Mouse (Mus musculus): ENCODE measurements at regions not wholly inside any gene's neighbourhood (a gene's known extent, or its start where the extent isn't known, plus 50 kb on each side); places are given as distances from the start of the nearest gene placed in this dataset.

DNA sequence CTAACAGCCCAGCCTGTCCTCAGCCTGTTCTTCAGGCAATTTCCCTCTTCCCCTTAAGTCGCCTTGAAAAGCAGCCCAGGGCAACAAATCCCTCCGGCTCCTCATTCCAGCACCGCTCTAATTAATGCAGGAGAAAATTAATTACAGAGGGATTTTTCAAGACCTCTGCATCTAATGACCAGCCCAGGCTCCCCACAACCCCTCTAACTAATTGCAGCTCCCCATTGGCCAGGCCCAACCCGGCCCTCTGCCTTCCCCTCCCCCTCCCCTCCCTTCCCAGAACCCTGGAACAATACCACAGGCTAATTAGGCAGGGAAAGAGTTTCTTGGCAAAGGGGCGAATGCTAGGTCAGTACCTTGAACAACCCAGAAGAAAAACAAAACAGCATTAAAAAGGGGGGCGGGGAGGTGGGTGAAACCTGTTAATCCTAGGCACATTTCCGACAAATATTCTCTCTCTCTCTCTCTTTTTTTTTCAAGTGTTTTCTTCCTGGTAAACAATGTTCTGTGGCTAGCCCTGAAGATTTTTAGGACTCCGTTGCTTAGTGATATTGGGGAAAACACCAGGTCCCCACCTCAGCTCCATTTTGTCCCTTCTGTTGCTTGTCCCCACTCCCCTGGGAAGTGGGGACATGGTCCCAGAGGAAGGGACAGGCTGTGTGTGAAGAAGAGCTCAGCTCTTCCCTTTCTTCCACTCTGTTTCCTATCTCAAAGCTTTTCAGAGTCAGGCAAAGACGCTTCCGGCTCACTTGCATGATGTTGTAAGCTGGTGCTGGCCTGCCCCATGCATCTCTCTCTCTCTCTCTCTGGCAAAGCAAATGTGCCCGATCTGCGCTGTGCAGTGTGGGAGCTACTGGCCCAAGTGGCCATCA is 195.1 kb downstream of the Sox9 start:
- no peak overlapping the region for H3K4me2 ChIP-seq (ENCODE audit: insufficient read depth, low read depth, poor library complexity, severe bottlenecking)
- no peaks in the 10 kb centered on the region for H3K27me3 ChIP-seq (replicated peaks)
- H3K36me3 ChIP-seq (replicated peaks in 1 of 2; ENCODE audit: control insufficient read depth in 1 of 2, insufficient read depth in 1 of 2, low read length in 1 of 2): peaks cover 0 to 3% of the 10 kb centered on the region in 2 experiments
- in situ Hi-C loops (cut with MboI; ENCODE audit: low pct_ligation_motif_present, low pct_unique_long_range_greater_than_20kb, low sequenced_read_pairs): no loop called here
- H3K4me1 ChIP-seq (ENCODE audit: control insufficient read depth in 1 of 2, insufficient read depth in 2 of 2): no peaks in the 10 kb centered on the region
- DNase-seq (ENCODE audit: extremely low read depth): no peak
- no peaks in the 10 kb centered on the region for H3K79me2 ChIP-seq (replicated peaks; ENCODE audit: control insufficient read depth, extremely low read depth, insufficient read depth, poor library complexity, severe bottlenecking)
- H3K4me3 ChIP-seq (replicated peaks in 1 of 3; ENCODE audit: low read depth in 2 of 3, low read length in 2 of 3, poor library complexity in 1 of 3): no peak overlapping the region
- no peaks in the 10 kb centered on the region for H3K9me3 ChIP-seq (replicated peaks; ENCODE audit: low read length)
- dilution Hi-C loops (cut with MboI; ENCODE audit: extremely low pct_ligation_motif_present, extremely low pct_unique_long_range_greater_than_20kb, low sequenced_read_pairs): no loop called here
- no peak overlapping the region for H3K9ac ChIP-seq (ENCODE audit: insufficient read depth, low read depth)
- TF ChIP-seq BHLHE40 (IDR thresholded peaks at IDR 0.05; ENCODE audit: low read depth, low read length): no peak
- no peak for TF ChIP-seq MAFK (IDR thresholded peaks at IDR 0.05; ENCODE audit: insufficient replicate concordance, low read length)
- no peak for TF ChIP-seq JUND (conservative IDR thresholded peaks at IDR 0.05; ENCODE audit: low read depth, low read length)
- no peak for TF ChIP-seq RAD21 (IDR thresholded peaks at IDR 0.05; ENCODE audit: low read depth, low read length)
- TF ChIP-seq ETS1 (conservative IDR thresholded peaks at IDR 0.05; ENCODE audit: low read depth, low read length): no peak
- TF ChIP-seq EP300 (IDR thresholded peaks at IDR 0.05; ENCODE audit: low read length): no peak
- no peak for TF ChIP-seq NRF1 (IDR thresholded peaks at IDR 0.05; ENCODE audit: low read depth, low read length)
- no peak for TF ChIP-seq NELFE (IDR thresholded peaks at IDR 0.05; ENCODE audit: low read depth, low read length)
- no peak for TF ChIP-seq POLR2AphosphoS2 (IDR thresholded peaks at IDR 0.05; ENCODE audit: low read depth, low read length)
- no peak for TF ChIP-seq SMC3 (IDR thresholded peaks at IDR 0.05; ENCODE audit: low read depth, low read length)
- TF ChIP-seq MXI1 (IDR thresholded peaks at IDR 0.05; ENCODE audit: low read depth, low read length): no peak
- no peak for TF ChIP-seq TCF12 (IDR thresholded peaks at IDR 0.05; ENCODE audit: low read depth, low read length)
- no peak for TF ChIP-seq MEF2A (IDR thresholded peaks at IDR 0.05; ENCODE audit: borderline replicate concordance, low read depth, low read length)
- no peak for TF ChIP-seq MAZ (IDR thresholded peaks at IDR 0.05; ENCODE audit: low read depth, low read length)
- TF ChIP-seq IRF4 (IDR thresholded peaks at IDR 0.05; ENCODE audit: low read depth, low read length): no peak
- TF ChIP-seq UBTF (IDR thresholded peaks at IDR 0.05; ENCODE audit: low read depth, low read length): no peak
- TF ChIP-seq PAX5 (IDR thresholded peaks at IDR 0.05; ENCODE audit: low read length): no peak
- TF ChIP-seq CHD1 (IDR thresholded peaks at IDR 0.05; ENCODE audit: low read depth, low read length): no peak
- no peak overlapping the region for H3K27ac ChIP-seq (ENCODE audit: insufficient read depth, low read depth)

DNA sequence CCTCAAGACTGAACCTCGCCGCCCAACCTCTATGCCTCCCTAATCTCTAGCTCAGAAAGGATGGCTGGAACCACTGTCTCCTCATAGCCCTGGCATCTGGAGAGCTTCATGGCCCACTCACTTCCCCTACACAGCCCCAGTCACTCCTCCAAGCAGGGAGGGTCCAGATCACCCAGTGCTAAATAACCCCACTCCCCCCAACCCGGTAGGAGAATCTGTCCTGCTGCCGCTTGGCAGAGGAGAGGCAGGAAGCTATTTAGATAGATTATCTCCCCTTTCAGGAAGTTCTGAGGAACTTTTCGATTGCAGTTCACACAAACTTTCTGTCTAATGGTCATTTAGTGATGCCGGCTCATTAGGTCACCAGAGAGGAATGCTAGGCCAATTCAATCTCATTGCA is 196.9 kb downstream of the Sox9 start:
- Histone ChIP-seq H3K79me2 (replicated peaks; ENCODE audit: control insufficient read depth, extremely low read depth, insufficient read depth, poor library complexity, severe bottlenecking) (no peaks in the 10 kb centered on the region), H3K36me3 (replicated peaks in 1 of 2; ENCODE audit: control insufficient read depth in 1 of 2, insufficient read depth in 1 of 2, low read length in 1 of 2) (peaks cover 0 to 1% of the 10 kb centered on the region in 2 experiments), H3K9me3 (replicated peaks; ENCODE audit: low read length) (no peaks in the 10 kb centered on the region), H3K9ac (ENCODE audit: insufficient read depth, low read depth) (no peak overlapping the region), H3K27ac (ENCODE audit: insufficient read depth, low read depth) (no peak overlapping the region), H3K27me3 (replicated peaks) (no peaks in the 10 kb centered on the region), H3K4me3 (replicated peaks in 1 of 3; ENCODE audit: low read depth in 2 of 3, low read length in 2 of 3, poor library complexity in 1 of 3) (no peak overlapping the region), H3K4me1 (ENCODE audit: control insufficient read depth in 1 of 2, insufficient read depth in 2 of 2) (0 out of 4 replicates have a peak, but pooled peaks cover 0 to 3% of the 10 kb centered on the region in 2 experiments), H3K4me2 (ENCODE audit: insufficient read depth, low read depth, poor library complexity, severe bottlenecking) (no peak overlapping the region)
- no peak for DNase-seq (ENCODE audit: extremely low read depth)
- in situ Hi-C loops (cut with MboI; ENCODE audit: low pct_ligation_motif_present, low pct_unique_long_range_greater_than_20kb, low sequenced_read_pairs) (no loop called here), dilution Hi-C loops (cut with MboI; ENCODE audit: extremely low pct_ligation_motif_present, extremely low pct_unique_long_range_greater_than_20kb, low sequenced_read_pairs) (no loop called here)
- TF ChIP-seq NELFE (IDR thresholded peaks at IDR 0.05; ENCODE audit: low read depth, low read length): no peak
- TF ChIP-seq ZNF384 (IDR thresholded peaks at IDR 0.05; ENCODE audit: low read depth, low read length): no peak
- no peak for TF ChIP-seq CHD1 (IDR thresholded peaks at IDR 0.05; ENCODE audit: low read depth, low read length)
- no peak for TF ChIP-seq JUND (conservative IDR thresholded peaks at IDR 0.05; ENCODE audit: low read depth, low read length)
- TF ChIP-seq MAZ (IDR thresholded peaks at IDR 0.05; ENCODE audit: low read depth, low read length): no peak
- TF ChIP-seq EP300 (IDR thresholded peaks at IDR 0.05; ENCODE audit: low read length): no peak
- no peak for TF ChIP-seq MXI1 (IDR thresholded peaks at IDR 0.05; ENCODE audit: low read depth, low read length)
- no peak for TF ChIP-seq PAX5 (IDR thresholded peaks at IDR 0.05; ENCODE audit: low read length)
- no peak for TF ChIP-seq MAFK (IDR thresholded peaks at IDR 0.05; ENCODE audit: insufficient replicate concordance, low read length)
- TF ChIP-seq MYC (IDR thresholded peaks at IDR 0.05; ENCODE audit: low read depth, low read length): no peak
